Mouse (Mus musculus): ENCODE measurements around the gene Cyb5r3.
A peak's percentile ranks its signal among the peaks of the same experiment; 100 is the strongest.

The Cyb5r3 gene

DNA sequence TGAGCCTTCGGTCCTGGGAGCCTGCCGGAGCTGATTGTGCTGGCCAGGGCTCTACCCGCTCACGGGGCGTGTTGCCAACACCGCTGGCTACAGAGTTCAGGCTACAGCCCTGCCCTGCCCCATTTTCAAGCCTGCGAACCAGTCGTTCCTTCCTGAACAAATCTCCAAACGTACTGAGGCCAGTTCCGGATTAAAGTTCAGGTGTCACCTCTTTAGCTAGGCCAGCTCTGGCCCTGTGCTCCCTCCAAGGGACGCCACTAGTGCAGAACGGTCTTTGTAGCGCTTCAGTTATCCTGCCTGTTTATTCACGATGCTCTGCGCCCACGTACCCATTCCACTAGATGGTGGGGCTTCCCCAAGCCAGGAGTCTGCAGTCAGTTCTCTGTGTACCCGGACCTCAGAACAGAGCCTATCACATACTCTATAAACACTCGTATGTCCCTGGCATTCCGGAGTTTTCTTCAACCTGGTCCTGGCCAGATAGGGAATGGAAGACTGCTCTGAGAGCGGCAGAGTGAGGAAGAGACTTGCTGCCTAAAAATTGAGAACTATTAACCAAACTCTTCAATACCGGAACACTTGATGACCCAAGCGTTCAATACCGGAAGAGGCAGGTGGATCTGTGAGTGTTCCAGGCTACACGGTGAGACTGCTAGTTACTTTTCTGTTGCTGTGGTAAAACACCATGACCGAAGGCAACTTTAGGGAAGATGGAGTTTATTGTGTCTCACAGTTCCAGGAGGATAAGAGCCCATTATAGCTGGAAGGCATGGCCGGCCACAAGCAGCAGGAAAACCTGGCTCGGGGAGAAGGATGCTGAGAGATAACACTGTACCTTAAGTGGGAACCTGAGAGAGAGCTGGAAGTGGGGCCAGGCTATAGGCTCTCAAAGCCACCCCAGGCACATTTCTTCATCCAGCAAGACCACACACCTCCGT, at the start of gene Cyb5r3:
Cyb5r3 (minus strand) TSS at position 101 of the 938 bp plus-strand sequence.
- no peak for DNase-seq (ENCODE audit: low spot score)

DNA sequence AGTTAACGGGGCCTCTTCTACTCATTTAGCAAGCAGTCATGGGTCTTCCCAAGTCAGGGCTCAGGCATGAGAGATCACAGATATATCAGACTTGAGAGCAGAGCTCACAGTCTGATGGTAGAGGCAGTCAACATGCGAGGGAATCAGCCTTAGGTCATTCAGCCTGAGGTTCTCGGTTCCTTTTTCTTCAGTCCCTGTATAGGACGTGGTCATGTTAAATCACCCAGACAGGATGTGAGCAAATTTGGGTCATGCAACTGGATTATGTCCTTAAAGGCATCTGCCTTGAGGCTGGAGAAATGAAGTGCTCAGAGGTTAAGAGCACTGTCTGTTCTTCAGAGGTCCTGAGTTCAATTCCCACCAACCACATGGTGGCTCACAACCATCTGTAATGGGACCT, 49.3 kb upstream of the Cyb5r3 start:
- no peak for DNase-seq (ENCODE audit: low spot score)

DNA sequence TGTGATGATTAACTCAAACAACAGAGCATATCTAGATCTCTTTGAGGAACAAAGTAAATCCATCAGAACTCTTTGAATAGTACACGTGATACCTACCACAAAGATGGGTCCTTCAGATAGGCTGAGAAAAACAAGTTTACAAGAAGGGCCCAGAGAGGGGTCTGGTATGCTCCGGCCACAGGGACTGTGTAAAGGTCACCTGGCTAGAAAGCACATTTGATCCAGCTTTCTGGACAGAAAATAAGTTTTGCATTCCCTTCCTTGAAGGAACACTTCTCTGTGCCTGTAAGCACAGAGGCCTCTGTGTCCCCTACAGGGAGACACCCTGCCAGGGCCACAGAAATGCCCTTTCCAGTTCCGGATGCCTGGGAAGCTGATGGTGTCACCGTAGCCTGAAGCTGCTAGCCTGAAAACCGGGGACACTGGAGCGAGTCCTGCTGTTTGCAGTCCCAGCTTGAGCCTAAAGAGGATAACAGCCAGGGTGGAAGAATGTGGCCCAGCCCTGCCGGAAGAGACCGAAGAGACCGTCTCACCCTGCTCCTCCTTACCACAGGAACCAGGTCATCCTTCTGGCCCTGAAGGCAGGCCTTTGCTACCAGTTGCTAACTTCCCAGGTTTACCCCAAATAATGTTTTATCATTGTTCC, 48.1 kb upstream of the Cyb5r3 start:
- DNase-seq (ENCODE audit: low spot score) = no peak

DNA sequence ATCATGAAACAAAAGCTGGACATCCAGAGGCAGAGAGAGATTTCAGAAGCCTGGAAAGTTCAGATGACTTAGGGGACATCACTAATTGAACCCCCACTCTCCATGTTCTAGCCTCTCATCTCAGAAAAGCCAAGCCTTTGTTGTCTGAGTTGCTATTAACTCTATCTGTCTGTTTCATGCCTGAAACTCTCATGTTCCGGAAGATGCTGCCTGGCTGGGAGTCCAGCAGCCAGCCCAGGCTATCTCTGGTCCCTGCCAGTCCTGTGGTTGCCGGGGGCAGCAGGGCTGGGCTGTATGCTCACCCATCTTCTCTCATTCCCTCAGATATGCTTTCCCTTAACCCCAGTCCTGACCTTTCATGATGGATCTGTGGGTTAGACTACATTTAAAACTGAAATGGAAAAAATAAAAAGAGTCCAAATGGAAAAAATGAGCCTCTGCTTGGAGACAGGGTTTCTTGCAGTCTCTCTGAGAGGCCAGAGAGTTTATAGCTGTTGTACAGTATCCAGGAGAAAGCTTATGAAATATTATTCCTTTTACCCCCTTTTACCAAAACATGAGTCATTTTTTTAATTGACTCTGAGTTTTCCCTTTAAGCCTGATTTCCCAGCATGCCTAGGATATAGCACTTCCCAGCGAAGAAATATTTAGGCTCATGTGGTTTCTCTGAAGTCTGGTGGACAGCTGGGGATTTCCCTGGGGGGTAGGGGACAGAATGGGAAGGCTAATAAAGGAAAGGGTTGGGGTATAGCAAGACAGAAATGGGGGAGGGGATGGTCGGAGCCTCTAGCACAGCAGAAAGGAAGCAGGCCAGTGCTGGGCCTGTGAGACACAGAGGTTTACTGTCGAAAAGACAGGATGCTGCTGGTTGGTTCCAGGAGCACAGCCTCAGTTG, 43.2 kb upstream of the Cyb5r3 start:
- no peak for DNase-seq (ENCODE audit: low spot score)

DNA sequence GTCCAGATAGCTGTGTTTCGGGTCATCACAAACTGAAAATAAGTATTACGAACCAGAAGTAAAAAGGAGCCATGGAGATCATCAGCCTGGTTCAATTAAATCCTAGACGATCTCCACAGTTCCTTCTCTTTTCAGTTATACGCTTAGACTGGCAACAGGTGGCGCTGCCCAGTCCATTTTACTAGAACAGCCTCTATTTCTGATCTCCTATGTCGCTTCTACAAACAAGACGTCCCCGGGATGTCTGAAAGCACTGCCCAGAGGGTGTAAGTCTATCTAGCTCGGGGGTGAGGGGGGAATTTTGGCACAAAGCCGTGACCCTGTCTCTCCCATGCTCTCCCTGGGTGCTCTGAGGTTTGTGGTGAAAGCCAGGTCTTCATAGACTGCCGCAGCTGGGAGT, 37.8 kb upstream of the Cyb5r3 start:
- peak; percentile 8 for DNase-seq (ENCODE audit: low spot score)

DNA sequence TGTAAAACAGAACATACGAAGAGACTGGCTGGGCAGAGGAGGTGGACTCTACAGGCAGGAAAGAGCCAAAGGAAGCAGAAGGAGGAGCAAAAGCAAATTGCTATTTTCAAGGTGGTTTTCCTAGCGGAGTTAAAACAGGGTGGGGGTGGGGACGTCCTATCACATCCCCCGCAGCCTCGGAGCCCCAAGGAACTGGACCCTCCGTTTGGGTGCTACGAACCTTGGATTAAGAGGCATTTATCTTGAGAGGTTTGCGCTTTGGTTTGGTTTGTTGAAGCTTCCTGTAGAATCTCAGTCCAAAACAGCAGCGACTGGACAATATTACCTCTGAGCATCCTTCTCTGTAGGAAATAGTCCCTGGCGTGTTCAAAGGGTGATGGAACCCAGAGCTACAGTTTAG, 37.3 kb upstream of the Cyb5r3 start:
- DNase-seq (ENCODE audit: low spot score) = no peak

DNA sequence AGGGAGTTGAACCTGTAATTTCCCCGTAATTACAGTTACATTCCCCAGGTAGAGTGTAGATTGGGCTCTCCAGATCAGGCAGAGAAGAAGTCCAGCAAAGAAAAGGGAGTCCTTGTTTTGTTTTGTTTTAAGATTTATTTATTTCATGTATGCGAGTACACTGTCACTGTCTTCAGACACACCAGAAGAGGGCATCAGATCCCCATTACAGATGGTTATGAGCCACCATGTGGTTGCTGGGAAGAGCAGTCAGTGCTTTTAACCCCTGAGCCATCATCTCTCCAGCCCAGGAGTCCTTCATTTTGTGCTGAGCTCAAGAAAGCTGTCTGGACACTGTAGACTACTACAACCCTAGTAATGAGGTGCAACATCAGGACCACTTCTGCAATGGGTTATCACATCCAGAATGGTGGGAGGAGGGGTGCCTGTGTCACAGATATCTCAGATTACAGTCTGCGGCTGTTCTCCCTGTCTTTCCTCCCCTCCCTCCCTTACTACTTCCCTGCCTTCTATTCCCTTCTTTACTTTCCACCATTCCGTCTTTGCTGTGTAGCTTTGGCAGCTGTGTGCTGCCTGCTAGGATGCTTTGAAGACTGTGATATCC, 36.8 kb upstream of the Cyb5r3 start:
- no peak for DNase-seq (ENCODE audit: low spot score)

DNA sequence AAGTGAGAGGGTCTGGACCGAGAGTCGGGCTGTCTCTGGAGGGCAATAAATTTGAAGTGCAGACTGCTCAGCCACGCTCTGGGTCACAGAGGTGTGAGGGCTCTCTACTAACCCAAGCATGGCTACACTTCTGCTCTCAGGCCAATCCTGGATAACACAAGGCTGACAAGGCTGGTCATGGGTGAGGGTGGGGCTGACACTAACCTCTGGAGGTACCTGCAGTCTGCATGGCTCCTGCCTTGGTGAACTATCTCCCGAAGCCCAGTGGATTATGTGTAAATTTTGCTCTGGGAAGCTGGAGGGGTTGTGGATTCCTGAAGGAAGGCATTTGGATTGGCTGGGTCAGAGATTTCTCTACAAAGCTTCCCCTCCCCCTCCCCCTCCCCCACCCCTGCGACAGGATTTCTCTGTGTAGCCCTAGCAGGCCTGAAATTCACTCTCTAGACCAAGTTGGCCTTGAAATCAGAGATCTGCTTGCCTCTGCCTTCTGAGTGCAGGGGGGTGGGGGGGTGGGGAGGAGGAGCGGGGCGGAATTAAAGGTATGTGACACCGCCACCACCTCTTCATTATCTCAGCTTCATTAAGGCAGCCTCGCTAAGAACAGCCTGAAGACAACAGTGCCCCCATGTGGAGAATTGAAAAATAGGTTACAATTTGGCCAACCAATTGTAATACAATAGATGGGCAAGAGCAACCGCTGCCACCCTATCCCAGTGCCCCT, 32.5 kb upstream of the Cyb5r3 start:
- DNase-seq (ENCODE audit: low spot score) = peak; percentile 15

DNA sequence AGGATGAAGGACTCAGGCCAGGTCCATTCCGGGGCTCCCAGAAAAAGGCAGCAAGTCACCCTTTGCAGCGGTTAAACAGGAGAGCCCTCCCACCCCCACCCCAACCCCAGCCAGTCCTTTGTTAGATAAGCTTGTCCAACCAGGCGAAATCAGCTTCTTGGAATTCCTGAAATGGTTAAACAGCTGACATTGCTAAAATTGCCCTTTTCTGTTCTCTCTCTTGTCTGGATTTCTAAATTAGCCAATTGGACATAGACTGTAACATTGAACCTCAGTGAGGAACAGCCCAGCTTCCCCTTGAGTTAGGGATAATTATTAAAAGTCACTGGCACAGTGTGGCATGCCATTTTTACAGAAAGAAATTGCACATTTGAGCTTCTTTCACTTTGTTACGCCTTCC, 30.0 kb upstream of the Cyb5r3 start:
- no peak for DNase-seq (ENCODE audit: low spot score)

DNA sequence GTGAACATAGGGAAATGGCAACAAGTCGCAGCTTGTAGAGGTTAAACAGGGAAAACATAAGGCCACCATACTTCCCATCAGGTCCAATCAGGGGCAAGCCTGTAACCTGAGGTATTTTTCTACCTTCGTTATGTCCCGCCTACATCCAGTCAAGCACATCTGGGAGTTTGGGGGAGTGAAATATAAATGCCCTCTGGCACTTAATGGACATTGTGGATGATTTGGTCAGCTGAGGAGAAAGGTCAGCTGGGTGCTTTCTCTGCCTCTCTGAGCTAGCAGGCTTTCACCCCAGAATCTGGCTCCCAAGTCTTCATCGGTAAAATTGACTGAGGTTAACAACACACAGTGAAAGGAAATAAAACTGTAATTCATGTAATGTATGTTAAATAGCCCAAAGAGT, 21.0 kb upstream of the Cyb5r3 start:
- DNase-seq (ENCODE audit: low spot score) = no peak

DNA sequence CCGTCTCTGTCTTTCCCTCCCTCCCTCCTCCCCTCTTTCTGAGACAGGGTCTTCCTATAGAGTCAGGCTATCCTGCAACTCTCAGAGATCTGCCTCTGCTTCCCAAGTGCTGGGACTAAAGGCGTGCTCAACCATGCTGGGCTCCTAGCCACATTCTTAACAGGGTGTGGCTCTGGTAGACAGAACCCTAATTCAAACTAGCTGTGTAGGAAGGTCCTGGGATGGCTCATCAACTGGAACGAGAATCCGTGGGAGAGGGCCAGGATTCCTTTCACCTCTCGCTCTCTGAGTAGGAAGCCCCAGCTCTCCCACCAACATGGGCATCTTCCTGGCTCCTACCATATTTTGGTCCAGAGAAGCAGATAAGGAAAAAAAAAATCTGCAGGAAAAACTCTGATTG, 10.0 kb upstream of the Cyb5r3 start:
- no peak for DNase-seq (ENCODE audit: low spot score)

DNA sequence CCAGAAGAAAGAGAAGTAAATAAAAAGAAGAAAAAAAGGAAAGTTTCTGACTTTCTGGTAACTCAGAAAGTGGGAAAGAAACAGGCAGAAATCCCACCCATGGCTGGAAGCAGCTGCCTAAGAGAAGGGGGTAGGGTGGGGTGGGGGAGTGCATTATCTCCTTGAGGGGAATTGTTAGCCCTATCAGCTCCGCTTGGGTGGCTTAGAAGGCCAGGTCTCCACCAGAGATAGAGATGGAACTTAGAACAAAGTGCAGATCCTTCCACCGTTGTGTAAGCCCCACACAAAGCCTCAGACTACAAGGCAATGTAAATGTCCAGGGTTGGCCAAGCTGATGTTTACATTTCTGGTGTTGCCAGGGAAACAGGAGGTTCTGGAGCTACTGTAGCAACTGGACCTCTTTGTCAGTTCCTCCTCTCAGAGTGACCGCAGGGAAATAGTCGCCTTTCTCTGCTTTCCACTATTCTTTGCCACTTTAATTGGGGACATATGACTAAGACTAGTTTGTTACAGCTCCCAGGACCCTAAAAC, 9.5 kb upstream of the Cyb5r3 start:
- no peak for DNase-seq (ENCODE audit: low spot score)

DNA sequence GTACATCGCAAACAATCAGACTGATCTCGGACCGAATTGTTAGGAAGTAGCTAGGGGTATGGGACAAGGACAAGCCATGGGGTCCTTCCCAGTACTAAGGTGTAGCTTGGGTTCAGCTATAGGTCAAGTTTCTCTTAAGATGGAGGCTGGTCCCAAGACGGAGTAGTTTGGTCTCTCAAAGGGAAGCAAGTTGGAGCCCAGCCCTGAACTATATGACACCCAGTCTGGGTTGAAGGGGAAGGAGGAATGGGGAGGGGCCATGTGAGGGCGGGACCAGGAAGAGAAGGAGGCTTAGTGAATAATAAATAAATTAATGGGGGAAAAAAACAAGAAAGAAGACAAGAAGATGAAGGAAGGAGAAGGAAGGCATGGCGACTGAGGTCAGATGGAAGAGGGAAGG, 7.6 kb upstream of the Cyb5r3 start:
- no peak for DNase-seq (ENCODE audit: low spot score)

DNA sequence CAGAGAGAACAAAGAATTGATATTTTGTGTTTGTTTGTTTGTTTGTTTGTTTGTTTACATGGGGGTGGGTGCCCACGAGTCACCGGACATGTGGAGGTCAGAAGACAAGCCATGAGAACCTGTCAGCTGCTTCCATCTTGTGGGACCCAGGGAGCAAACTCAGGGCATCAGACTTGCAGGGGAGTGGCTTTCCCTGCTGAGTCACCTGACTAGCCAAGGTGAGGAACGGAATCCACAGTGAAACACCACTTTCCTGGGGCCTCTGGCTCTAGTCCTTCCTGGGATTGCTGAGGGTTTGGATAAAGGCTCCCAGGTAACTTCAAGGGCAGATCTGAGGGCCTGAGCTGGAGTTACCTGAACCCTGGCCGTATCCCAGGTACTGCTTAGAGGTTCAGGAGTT, 4.3 kb upstream of the Cyb5r3 start:
- no peak for DNase-seq (ENCODE audit: low spot score)

DNA sequence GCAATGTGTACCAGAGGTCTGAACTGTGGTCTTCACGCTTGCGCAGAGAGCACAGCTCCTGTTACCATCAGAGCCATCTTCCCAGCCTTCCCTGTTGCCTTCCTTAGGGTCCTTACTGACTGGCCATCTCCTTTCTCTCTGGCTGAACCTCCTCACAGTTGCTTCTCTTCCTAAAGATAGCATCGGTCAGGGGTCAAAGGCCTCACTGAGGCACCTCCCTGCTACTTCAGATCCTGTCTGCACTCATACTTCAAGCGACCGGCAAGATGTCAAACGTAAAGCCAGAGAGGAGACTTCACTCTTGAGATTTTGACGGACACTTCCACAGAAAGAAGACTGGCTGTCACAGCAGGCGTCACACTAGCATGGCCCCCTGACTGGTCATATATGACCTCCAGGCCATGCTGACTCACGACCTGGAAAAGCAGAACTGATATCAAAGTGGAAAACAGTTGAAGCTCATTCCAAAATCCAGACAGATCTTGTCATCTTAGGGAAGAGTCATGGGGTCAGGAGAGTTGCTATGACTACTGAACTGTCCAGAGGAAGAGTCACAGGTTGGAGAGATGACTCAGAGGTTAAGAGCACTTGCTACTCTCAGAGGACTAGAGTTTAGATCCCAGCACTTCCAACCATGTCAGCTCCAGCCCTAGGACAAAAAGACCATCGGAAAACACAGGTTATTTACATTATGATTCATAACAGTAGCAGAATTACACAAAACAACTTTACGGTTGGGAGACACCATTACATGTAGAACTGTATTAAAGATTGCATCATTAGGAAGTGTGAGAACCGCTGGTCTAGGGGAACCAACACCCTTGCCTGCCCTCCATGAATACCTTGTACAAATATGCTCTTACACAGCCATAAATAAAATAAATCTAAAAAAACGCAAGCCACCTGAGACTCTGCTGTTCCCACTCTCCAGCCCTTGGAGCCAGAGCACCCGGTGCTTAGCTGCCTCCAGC, 1.8 kb upstream of the Cyb5r3 start:
- no peak for DNase-seq (ENCODE audit: low spot score)

DNA sequence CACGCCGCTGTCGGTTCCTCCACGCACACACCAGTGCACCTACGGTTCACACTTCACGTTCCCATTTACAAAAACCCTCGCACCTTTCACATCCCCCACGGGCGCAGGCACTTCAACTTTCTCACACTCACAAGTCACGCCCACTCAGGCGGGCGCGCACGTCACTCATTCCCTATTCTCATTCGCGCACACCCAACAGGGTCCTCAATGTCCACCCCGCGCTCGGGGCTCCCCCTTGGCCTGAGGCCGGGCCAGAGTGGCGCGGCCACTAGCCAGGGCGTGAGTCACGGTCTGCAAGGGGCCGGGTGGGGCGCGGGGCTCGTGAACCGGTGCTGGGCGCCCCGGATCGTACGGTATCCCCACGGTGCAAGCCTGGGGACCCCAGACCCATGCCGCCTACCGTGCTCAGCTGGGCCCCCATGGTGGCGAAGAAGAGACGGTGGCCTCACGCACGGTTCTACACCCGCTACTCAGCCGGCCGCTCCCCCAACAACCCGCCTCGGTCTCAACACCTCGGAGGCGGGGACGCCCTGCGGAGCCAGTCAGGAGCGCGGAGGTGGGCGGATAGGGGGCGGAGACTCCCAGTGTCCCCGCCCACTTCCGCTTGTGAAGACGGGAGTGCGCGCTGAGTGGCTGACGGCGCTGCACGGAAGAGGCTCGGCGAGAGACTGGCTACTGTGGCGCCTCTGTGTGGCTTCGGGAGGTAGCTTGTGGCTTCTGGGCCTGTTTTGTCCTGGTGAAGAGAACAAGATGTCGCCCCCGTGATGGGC, 495 bp downstream of the Cyb5r3 start:
- peak; percentile 97 for DNase-seq (ENCODE audit: low spot score)

DNA sequence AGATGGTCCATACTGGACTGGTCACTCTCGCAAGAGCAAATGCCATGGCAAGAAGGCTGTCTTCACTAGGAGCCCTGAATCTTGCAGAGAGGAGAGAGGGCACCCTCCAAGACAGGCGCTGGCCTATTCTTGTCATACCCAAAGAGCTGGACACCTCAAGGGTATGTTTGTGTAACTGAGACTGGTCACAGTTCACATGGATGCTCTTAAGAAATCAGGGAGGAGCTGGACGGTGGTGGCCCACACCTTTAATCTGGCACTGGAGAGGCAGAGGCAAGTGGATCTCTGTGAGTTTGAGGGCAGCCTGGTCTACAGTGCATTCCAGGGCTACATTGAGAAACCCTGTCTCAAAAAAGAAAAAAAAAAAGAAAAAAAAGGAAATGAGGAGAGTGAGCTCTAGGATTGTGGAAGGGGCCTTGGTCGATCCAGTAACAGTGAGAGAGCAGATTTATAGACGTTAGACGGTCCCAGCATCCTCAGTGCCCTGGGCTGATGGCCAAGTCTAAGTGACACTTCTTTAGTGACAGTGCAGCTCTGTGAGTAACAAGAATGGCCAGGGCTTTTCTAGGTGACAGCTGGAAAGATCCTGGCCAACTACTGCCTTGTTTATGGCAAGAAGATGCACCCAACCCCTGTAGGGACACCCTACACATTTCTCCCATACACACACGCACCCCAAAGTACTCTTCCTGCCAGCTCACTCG, 1.3 kb downstream of the Cyb5r3 start:
- DNase-seq (ENCODE audit: low spot score) = peak; percentile 17

Data from spleen, adult 12 weeks (tissue).